Comparison of ENCODE assay signal across 29 mouse cellular contexts in genomic region chr3:129450671-129451070, GRCm38 (mm10).
DNase-seq lines count a peak whose midpoint lies in the region; ATAC-seq and TF ChIP-seq lines count a peak whose summit lies in the region.
"Had no signal": no experiment of that assay in that cellular context is flagged by ENCODE, and none has a peak within 500 bp of the region (broad histone marks: within the 10 kb centered on the region; RNA-seq: fewer than 3 reads in every experiment).

No protein-coding gene starts in this region.

- no peak overlapping the region for H3K9ac ChIP-seq in liver, postnatal 0 days (replicated peaks)
- H3K9ac ChIP-seq in liver, embryonic 11.5 days (ENCODE audit: low read depth, low read length): no peak overlapping the region
- H3K9ac ChIP-seq: embryonic facial prominence, embryonic 15.5 days; forebrain, embryonic 12.5 days; forebrain, postnatal 0 days; liver, embryonic 12.5 days; midbrain, embryonic 15.5 days; neural tube, embryonic 15.5 days had no signal

- H3K36me3 ChIP-seq in liver, postnatal 0 days (replicated peaks; ENCODE audit: insufficient read depth, low read length): no peaks in the 10 kb centered on the region
- H3K36me3 ChIP-seq in liver, embryonic 11.5 days (ENCODE audit: control insufficient read depth, insufficient read depth, low read length): no peaks in the 10 kb centered on the region
- H3K36me3 ChIP-seq: embryonic facial prominence, embryonic 10.5 days; embryonic facial prominence, embryonic 15.5 days; forebrain, embryonic 12.5 days; liver, embryonic 12.5 days; midbrain, embryonic 10.5 days; midbrain, embryonic 15.5 days; neural tube, embryonic 15.5 days had no signal

- no peaks in the 10 kb centered on the region for H3K4me1 ChIP-seq in liver, postnatal 0 days (ENCODE audit: insufficient read depth)
- H3K4me1 ChIP-seq in liver, embryonic 11.5 days (replicated peaks; ENCODE audit: control insufficient read depth, insufficient read depth, low read length): no peaks in the 10 kb centered on the region
- H3K4me1 ChIP-seq: embryonic facial prominence, embryonic 10.5 days; embryonic facial prominence, embryonic 15.5 days; forebrain, embryonic 12.5 days; liver, embryonic 12.5 days; midbrain, embryonic 10.5 days; midbrain, embryonic 15.5 days; neural tube, embryonic 15.5 days had no signal

- ATAC-seq in liver, postnatal 0 days: peak; percentile 27; the same call in 1 of the 2 replicates
- ATAC-seq in liver, embryonic 11.5 days (replicated peaks; ENCODE audit: low FRiP score): no peak
- ATAC-seq: activated CD4-positive, CD25-positive, alpha-beta regulatory T cell, adult 4 months; CD4-positive, CD25-positive, alpha-beta regulatory T cell, adult 4 months; forebrain, postnatal 0 days; hindbrain, embryonic 16.5 days; liver, embryonic 12.5 days; lung, postnatal 0 days; midbrain, embryonic 15.5 days had no signal

- H3K4me2 ChIP-seq in liver, postnatal 0 days (ENCODE audit: low read depth, low read length): no peak overlapping the region
- no peak overlapping the region for H3K4me2 ChIP-seq in liver, embryonic 11.5 days
- H3K4me2 ChIP-seq: embryonic facial prominence, embryonic 15.5 days; forebrain, embryonic 12.5 days; liver, embryonic 12.5 days; midbrain, embryonic 15.5 days; neural tube, embryonic 15.5 days had no signal

- TF ChIP-seq EP300 in liver, postnatal 0 days (IDR thresholded peaks at IDR 0.05; ENCODE audit: low read depth): no peak

- H3K27me3 ChIP-seq in liver, postnatal 0 days (ENCODE audit: insufficient read depth, low read length): no peaks in the 10 kb centered on the region
- H3K27me3 ChIP-seq in liver, embryonic 11.5 days (replicated peaks; ENCODE audit: control insufficient read depth, insufficient read depth, low read length): no peaks in the 10 kb centered on the region
- H3K27me3 ChIP-seq: embryonic facial prominence, embryonic 15.5 days; forebrain, embryonic 12.5 days; liver, embryonic 12.5 days; midbrain, embryonic 15.5 days; neural tube, embryonic 15.5 days had no signal

- intact Hi-C loops in heart, postnatal 10 days (cut with DNase I): no loop called here

- no peak for TF ChIP-seq CTCF in liver, postnatal 0 days (IDR thresholded peaks at IDR 0.05; ENCODE audit: low read depth)

- no peaks in the 10 kb centered on the region for H3K9me3 ChIP-seq in liver, postnatal 0 days (ENCODE audit: low read length)
- H3K9me3 ChIP-seq in liver, embryonic 11.5 days (ENCODE audit: control insufficient read depth, low read length): no peaks in the 10 kb centered on the region
- H3K9me3 ChIP-seq: embryonic facial prominence, embryonic 10.5 days; embryonic facial prominence, embryonic 15.5 days; forebrain, embryonic 12.5 days; liver, embryonic 12.5 days; midbrain, embryonic 10.5 days; midbrain, embryonic 15.5 days; neural tube, embryonic 15.5 days had no signal

- no peak overlapping the region for H3K4me3 ChIP-seq in liver, postnatal 0 days (ENCODE audit: low read depth, low read length)
- H3K4me3 ChIP-seq in liver, embryonic 11.5 days (ENCODE audit: low read depth, low read length): no peak overlapping the region
- H3K4me3 ChIP-seq: embryonic facial prominence, embryonic 10.5 days; embryonic facial prominence, embryonic 15.5 days; forebrain, embryonic 12.5 days; liver, embryonic 12.5 days; midbrain, embryonic 10.5 days; midbrain, embryonic 15.5 days; neural tube, embryonic 15.5 days had no signal

- DNase-seq in heart, adult 11 months: peak; percentile 73
- DNase-seq in heart, postnatal 10 days: no peak
- no peak for DNase-seq in liver, postnatal 0 days
- DNase-seq in liver, embryonic 11.5 days (ENCODE audit: low spot score): no peak
- peak; percentile 48 for DNase-seq in kidney, adult 9 months
- DNase-seq in kidney, postnatal 36 days: peak; percentile 60 to 71
- no peak for DNase-seq in spleen, adult 12 weeks (ENCODE audit: low spot score)
- no peak for DNase-seq in urinary bladder, postnatal 4 days (ENCODE audit: low spot score in 2 of 2)
- DNase-seq: cerebellum, adult 2 months; cerebellum, postnatal 14 days; forebrain, postnatal 0 days; gastrocnemius, postnatal 10 days; layer of hippocampus, postnatal 36 days; retina, postnatal 1 day; right cerebral cortex, postnatal 14 days; thymus, adult 18-20 months; thymus, postnatal 25 days had no signal

- 72% methylated on average over 5 of the region's 5 CpGs for WGBS in liver, postnatal 0 days (ENCODE audit: insufficient replicate concordance)
- 78% methylated on average over 5 of the region's 5 CpGs for WGBS in liver, embryonic 11.5 days

- H3K27ac ChIP-seq in liver, postnatal 0 days (ENCODE audit: low read depth): no peak overlapping the region
- no peak overlapping the region for H3K27ac ChIP-seq in liver, embryonic 11.5 days (ENCODE audit: low read depth, low read length)
- H3K27ac ChIP-seq: embryonic facial prominence, embryonic 10.5 days; embryonic facial prominence, embryonic 15.5 days; forebrain, embryonic 12.5 days; liver, embryonic 12.5 days; midbrain, embryonic 10.5 days; midbrain, embryonic 15.5 days; neural tube, embryonic 15.5 days; stomach, postnatal 0 days had no signal

Comparison
In these comparisons a context has a peak if more than half of its experiments do, and no peak if none do; other contexts are left out.
1. DNase-seq: peak in heart, adult 11 months (single experiment), kidney, adult 9 months (single experiment) and kidney, postnatal 36 days (2 of 2); none in heart, postnatal 10 days (0 of 2), liver, postnatal 0 days (single experiment), liver, embryonic 11.5 days (single experiment), spleen, adult 12 weeks (single experiment) and urinary bladder, postnatal 4 days (0 of 2).